Mouse (Mus musculus): ENCODE data around the gene Krt78. TPM values are rescaled to one million over a fixed set of nuclear protein-coding genes. Genes with fewer than 3 reads are reported as not detected.

Gene Krt78
- polyA plus RNA-seq, 1 experiment from 2014 or later: not detected

- no peaks in the 10 kb centered on the region for H3K36me3 ChIP-seq (replicated peaks)
- no peak overlapping the region for H3K27ac ChIP-seq
- H3K9ac ChIP-seq: no peak overlapping the region
- H3K4me2 ChIP-seq: no peak overlapping the region
- H3K27me3 ChIP-seq: no peaks in the 10 kb centered on the region; the same call in 1 of the 2 replicates
- H3K4me3 ChIP-seq (replicated peaks): no peak overlapping the region
- WGBS: 97% methylated on average over 2 of the region's 2 CpGs
- no peaks in the 10 kb centered on the region for H3K9me3 ChIP-seq
- ATAC-seq (ENCODE audit: low FRiP score): no peak
- H3K4me1 ChIP-seq: no peaks in the 10 kb centered on the region
Measured at GRCm38 (mm10) chr15:101922296-101922695, 31.8 kb downstream of the Krt78 start.

GRCm38 (mm10) chr15:101916072-101916471 is 38.0 kb downstream of the Krt78 start:
- Histone ChIP-seq H3K4me3 (replicated peaks) (no peak overlapping the region), H3K27me3 (no peaks in the 10 kb centered on the region; the same call in 1 of the 2 replicates), H3K4me1 (no peaks in the 10 kb centered on the region), H3K27ac (no peak overlapping the region), H3K9ac (no peak overlapping the region), H3K9me3 (no peaks in the 10 kb centered on the region), H3K4me2 (no peak overlapping the region), H3K36me3 (replicated peaks) (no peaks in the 10 kb centered on the region)
- 75% methylated on average over 2 of the region's 2 CpGs for WGBS
- ATAC-seq (ENCODE audit: low FRiP score): no peak

- H3K4me1 ChIP-seq: no peaks in the 10 kb centered on the region
- H3K4me2 ChIP-seq: no peak overlapping the region
- H3K27me3 ChIP-seq: no peaks in the 10 kb centered on the region; the same call in 1 of the 2 replicates
- no peaks in the 10 kb centered on the region for H3K9me3 ChIP-seq
- WGBS: 77% methylated on average over 5 of the region's 5 CpGs
- no peak for ATAC-seq (ENCODE audit: low FRiP score)
- no peak overlapping the region for H3K9ac ChIP-seq
- no peak overlapping the region for H3K4me3 ChIP-seq (replicated peaks)
- H3K36me3 ChIP-seq (replicated peaks): no peaks in the 10 kb centered on the region
- H3K27ac ChIP-seq: no peak overlapping the region
Measured at GRCm38 (mm10) chr15:101904849-101905248, 49.2 kb downstream of the Krt78 start.

- Histone ChIP-seq H3K36me3 (replicated peaks) (no peaks in the 10 kb centered on the region), H3K4me1 (no peaks in the 10 kb centered on the region), H3K27ac (no peak overlapping the region), H3K27me3 (no peaks in the 10 kb centered on the region; the same call in none of the 2 replicates), H3K4me2 (no peak overlapping the region), H3K9me3 (no peaks in the 10 kb centered on the region), H3K4me3 (replicated peaks) (no peak overlapping the region), H3K9ac (no peak overlapping the region)
- 65% methylated on average over 12 of the region's 12 CpGs for WGBS
- ATAC-seq (ENCODE audit: low FRiP score): no peak
Measured at GRCm38 (mm10) chr15:101902171-101903149, 51.6 kb downstream of the Krt78 start.

Other genes starting within 250 kb of the Krt78 start
- gene Krt5, start 241.4 kb downstream of the Krt78 start, polyA plus RNA-seq (2016; fragmentation: Nextera tagmentation; extraction: Ambion mirVana): 3.7 and 6.3 TPM in 2 replicates
- gene Krt71, start 211.2 kb downstream of the Krt78 start, polyA plus RNA-seq (2016; fragmentation: Nextera tagmentation; extraction: Ambion mirVana): not detected in 2 replicates
- not detected in 2 replicates for gene Krt72, start 167.8 kb downstream of the Krt78 start, polyA plus RNA-seq (2016; fragmentation: Nextera tagmentation; extraction: Ambion mirVana)
- 0.19 and 0.41 TPM in 2 replicates for gene Krt73, start 151.9 kb downstream of the Krt78 start, polyA plus RNA-seq (2016; fragmentation: Nextera tagmentation; extraction: Ambion mirVana)
- gene Krt2, start 136.1 kb downstream of the Krt78 start, polyA plus RNA-seq (2016; fragmentation: Nextera tagmentation; extraction: Ambion mirVana): not detected in 2 replicates
- 4.0 and 4.5 TPM in 2 replicates for gene Krt1, start 103.5 kb downstream of the Krt78 start, polyA plus RNA-seq (2016; fragmentation: Nextera tagmentation; extraction: Ambion mirVana)
- gene Krt77, start 84.6 kb downstream of the Krt78 start, polyA plus RNA-seq (2016; fragmentation: Nextera tagmentation; extraction: Ambion mirVana): not detected in 2 replicates
- not detected in 2 replicates for gene Krt76, start 61.4 kb downstream of the Krt78 start, polyA plus RNA-seq (2016; fragmentation: Nextera tagmentation; extraction: Ambion mirVana)
- not detected in 2 replicates for gene Krt4, start 29.6 kb downstream of the Krt78 start, polyA plus RNA-seq (2016; fragmentation: Nextera tagmentation; extraction: Ambion mirVana)
- gene Krt79, start 14.0 kb downstream of the Krt78 start, polyA plus RNA-seq (2016; fragmentation: Nextera tagmentation; extraction: Ambion mirVana): 0.08 and 0.15 TPM in 2 replicates
- gene Krt8, start 50.2 kb upstream of the Krt78 start, polyA plus RNA-seq (2016; fragmentation: Nextera tagmentation; extraction: Ambion mirVana): 10.0 and 13.4 TPM in 2 replicates
- 9.4 and 13.6 TPM in 2 replicates for gene Krt18, start 73.9 kb upstream of the Krt78 start, polyA plus RNA-seq (2016; fragmentation: Nextera tagmentation; extraction: Ambion mirVana)
- 109 TPM in 2 replicates for gene Eif4b, start 119.5 kb upstream of the Krt78 start, polyA plus RNA-seq (2016; fragmentation: Nextera tagmentation; extraction: Ambion mirVana)
- gene Tns2, start 146.1 kb upstream of the Krt78 start, polyA plus RNA-seq (2016; fragmentation: Nextera tagmentation; extraction: Ambion mirVana): 7.9 and 8.2 TPM in 2 replicates
- gene Spryd3, start 181.9 kb upstream of the Krt78 start, polyA plus RNA-seq (2016; fragmentation: Nextera tagmentation; extraction: Ambion mirVana): 19.1 and 19.6 TPM in 2 replicates
- 0.24 and 0.79 TPM in 2 replicates for gene Igfbp6, start 190.1 kb upstream of the Krt78 start, polyA plus RNA-seq (2016; fragmentation: Nextera tagmentation; extraction: Ambion mirVana)
- 0.08 TPM in 1 of 2 replicates, not detected in the other for gene Soat2, start 196.2 kb upstream of the Krt78 start, polyA plus RNA-seq (2016; fragmentation: Nextera tagmentation; extraction: Ambion mirVana)
- 127 and 132 TPM in 2 replicates for gene Zfp740, start 249.0 kb upstream of the Krt78 start, polyA plus RNA-seq (2016; fragmentation: Nextera tagmentation; extraction: Ambion mirVana)

Measured in forebrain, embryonic 12.5 days (tissue).